Mouse (Mus musculus): Measurements from ENCODE around the gene Ndufa4l2.

- TF ChIP-seq MAX (IDR thresholded peaks at IDR 0.05; ENCODE audit: low read length): no peak
- no peak for TF ChIP-seq NELFE (IDR thresholded peaks at IDR 0.05; ENCODE audit: low read depth, low read length)
- TF ChIP-seq CTCF (IDR thresholded peaks at IDR 0.05 in 2 of 3, conservative IDR thresholded peaks at IDR 0.05 in 1 of 3; ENCODE audit: control insufficient read depth in 1 of 3, insufficient read depth in 1 of 3, low read depth in 2 of 3, low read length in 3 of 3, poor library complexity in 1 of 3, severe bottlenecking in 1 of 3): no peak
- TF ChIP-seq RAD21 (IDR thresholded peaks at IDR 0.05; ENCODE audit: low read depth, low read length): no peak
- no peak for TF ChIP-seq GATA1 (IDR thresholded peaks at IDR 0.05; ENCODE audit: low read depth, low read length)
- TF ChIP-seq USF2 (IDR thresholded peaks at IDR 0.05; ENCODE audit: borderline replicate concordance in 1 of 2, insufficient read depth in 1 of 2, low read depth in 1 of 2, low read length in 2 of 2): no peak
- no peak for TF ChIP-seq ZC3H11A (IDR thresholded peaks at IDR 0.05; ENCODE audit: low read depth, low read length)
- TF ChIP-seq SIN3A (IDR thresholded peaks at IDR 0.05; ENCODE audit: low read length): no peak
- TF ChIP-seq POLR2A (IDR thresholded peaks at IDR 0.05; ENCODE audit: control insufficient read depth in 1 of 2, insufficient read depth in 1 of 2, low read depth in 1 of 2, low read length in 2 of 2, poor library complexity in 1 of 2): no peak
Observed at GRCm38 (mm10) chr10:127517941-127518340, 3.2 kb downstream of the Ndufa4l2 start.
